Mouse (Mus musculus) mature B cell (primary cell): ENCODE data around the gene Gm20918.
"Not testable (repeated sequence)": the region's sequence is repeated elsewhere in the genome, so short reads cannot be mapped to it uniquely, and the experiment has no call there.

Experiments used
- in situ Hi-C: fragments of 300-500 bp; cut with MboI; formaldehyde crosslinking; loops from 2 replicates; pipeline ENCODE4 v1.14.3; 2019

Gene Gm20918

GRCm38 (mm10) chrY:5043637-5044036 lies at the start of gene Gm20918:
Gm20918 (plus strand) TSS chrY:5043937.
- in situ Hi-C loops, result not testable (repeated sequence)
